Mouse (Mus musculus) left cerebral cortex, adult 18-20 months (tissue): ENCODE measurements around the gene Jarid2. TPM values are rescaled to one million over a fixed set of nuclear protein-coding genes. Genes with fewer than 3 reads are reported as not detected.
"Not testable (repeated sequence)": the region's sequence is repeated elsewhere in the genome, so short reads cannot be mapped to it uniquely, and the experiment has no call there.

Experiments used
- DNase-seq, 2 experiments: peaks; one replicate each; pipeline ENCODE4 v3.0.0; 2021 to 2022; ENCODE audit warnings: low spot score in 2 of 2, mixed read lengths in 1 of 2
- long read RNA-seq, 2 experiments: library from polyadenylated mRNA; stranded (forward); transcript quantifications; one replicate each; pipeline ENCODE4 v2.0.0; 2021
- total RNA-seq, 2 experiments: library from RNA; stranded (reverse); gene quantifications; 2 replicates each; pipeline ENCODE4 v1.2.3; 2021

Gene Jarid2
- total RNA-seq, result 10 to 100 TPM; 29.0 to 33.6 TPM
- long read RNA-seq, experiment 1, full-length matches to known transcripts, result 1 of 9 reads
- long read RNA-seq, experiment 1, partial matches to known transcripts, result 3 of 9 reads
- long read RNA-seq, experiment 1, other reads (novel, unspliced or antisense), result 5 of 9 reads
- long read RNA-seq, experiment 2, partial matches to known transcripts, result 2 of 15 reads
- long read RNA-seq, experiment 2, other reads (novel, unspliced or antisense), result 13 of 15 reads

DNA sequence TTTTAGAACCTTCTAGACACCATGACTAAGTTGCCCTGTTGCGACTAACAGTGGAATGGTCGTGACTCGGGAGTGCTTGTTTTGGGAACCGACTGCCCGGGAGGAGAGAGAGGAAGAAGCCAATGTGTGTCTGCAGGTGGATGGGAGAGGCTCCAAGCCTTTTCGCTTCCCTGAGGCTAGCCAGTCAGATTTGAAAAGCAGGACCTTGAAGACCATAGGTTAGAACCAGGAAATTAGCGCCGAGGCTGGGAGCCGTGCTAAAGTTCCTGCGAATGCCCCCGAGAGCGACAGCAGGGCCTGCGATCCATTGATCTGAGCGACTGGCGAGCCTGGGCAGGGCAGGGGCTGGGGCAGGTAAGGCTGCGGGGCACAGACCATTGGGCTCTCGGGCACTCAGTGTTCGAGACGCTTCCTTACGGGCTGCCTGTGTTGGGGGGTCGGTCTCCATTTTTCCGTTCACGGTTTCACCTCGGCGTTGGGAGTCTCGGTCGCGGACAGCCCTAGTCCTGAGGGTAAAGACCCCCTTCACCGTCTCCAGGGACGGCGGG, at the start of gene Jarid2:
Jarid2 (plus strand) TSS at position 51 of the 548 bp plus-strand sequence.
- DNase-seq, result peak; percentile 12 to 19

DNA sequence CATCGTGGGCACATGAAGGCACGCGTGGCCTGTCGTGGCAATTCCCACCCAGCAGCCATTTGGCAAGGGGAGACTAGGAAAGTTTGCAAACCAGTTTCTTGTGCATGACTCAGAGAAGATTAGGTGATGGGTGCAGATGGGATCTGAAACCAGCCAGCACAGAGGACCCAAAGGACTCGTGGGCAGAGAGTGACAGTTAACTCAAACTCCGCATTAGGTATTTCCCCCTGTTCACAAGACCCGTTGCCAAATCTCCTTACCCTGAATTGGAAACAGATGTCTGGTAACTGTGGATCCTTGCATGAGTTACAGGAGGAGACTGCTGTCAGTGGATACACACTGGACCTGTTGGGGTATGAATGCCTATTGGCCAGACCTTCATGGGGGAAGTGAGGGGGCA, 48.2 kb upstream of the Jarid2 start:
- DNase-seq, result no peak

DNA sequence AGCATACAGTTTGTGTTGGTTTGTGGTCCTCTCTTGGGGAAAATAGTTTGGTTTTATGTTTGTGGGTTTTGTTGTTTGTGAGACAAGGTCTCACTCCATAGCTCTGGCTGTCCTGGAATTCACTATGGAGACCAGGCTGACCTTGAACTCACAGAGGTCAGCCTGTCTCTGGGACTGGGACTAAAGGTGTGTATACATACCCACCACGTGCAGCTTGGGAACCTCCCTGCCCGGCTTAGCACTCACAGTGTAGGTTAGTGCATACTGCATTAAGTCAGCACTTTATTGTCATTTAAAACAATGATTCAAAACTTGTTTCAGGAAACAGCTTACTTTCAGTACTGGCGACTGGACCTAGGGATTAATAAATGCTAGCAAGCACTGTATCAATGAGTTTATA, 41.1 kb upstream of the Jarid2 start:
- DNase-seq, result no peak

DNA sequence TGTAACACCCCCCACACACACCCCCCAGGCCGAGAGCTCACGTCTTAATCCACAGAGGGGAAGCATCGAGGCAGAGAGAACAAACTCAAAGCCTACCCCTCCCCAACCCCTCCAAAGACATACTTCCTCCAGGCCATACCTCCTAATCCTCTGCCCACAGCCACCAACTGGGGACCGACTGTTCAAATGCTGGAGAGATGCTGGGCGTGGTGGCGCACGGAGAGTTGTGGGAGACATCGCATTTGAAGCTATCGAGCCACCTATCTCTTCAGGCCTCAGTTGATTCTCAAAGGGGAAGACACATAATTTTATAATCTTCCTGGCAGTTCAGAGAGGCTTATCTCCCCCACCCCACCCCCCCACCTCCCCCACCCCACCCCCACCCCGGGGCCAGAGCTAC, 31.6 kb upstream of the Jarid2 start:
- no peak for DNase-seq

DNA sequence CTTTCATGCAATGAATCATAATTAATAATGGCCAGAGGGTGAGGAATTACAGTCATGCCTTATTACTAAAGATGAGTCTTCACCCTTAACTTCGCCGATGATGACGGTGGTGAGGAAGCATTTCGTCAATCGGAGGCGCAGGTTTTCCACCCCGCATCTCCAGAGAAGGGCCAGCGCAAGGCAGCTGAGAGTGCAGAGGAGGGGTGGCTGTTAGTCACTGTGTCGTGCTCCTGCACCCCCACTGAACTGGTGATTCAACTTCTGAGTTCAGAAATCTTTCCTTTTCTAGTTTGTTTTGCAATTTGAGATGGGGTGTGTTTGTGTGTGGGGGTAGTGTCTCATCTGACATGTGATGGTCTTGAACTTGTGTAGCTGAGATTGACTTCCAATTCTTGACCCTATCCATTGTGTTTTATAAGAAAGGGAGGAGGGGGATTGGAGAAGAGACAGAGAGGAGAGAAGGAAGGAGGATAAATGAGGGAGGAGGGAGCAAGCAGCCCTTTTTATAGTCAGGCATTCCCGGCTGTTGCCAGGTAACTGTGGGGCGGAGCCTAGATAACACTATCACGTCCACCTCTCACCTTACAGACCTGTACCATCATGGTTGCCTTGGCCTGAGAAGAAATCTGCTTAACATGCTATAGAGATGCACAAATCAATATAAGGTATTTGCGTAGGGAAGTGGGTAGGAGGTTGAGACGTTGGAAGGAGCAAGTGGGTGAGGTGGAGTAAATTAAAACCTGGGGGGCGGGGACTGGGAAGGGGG, 25.1 kb upstream of the Jarid2 start:
- DNase-seq, result peak in 1 of 2 experiments; percentile 5

DNA sequence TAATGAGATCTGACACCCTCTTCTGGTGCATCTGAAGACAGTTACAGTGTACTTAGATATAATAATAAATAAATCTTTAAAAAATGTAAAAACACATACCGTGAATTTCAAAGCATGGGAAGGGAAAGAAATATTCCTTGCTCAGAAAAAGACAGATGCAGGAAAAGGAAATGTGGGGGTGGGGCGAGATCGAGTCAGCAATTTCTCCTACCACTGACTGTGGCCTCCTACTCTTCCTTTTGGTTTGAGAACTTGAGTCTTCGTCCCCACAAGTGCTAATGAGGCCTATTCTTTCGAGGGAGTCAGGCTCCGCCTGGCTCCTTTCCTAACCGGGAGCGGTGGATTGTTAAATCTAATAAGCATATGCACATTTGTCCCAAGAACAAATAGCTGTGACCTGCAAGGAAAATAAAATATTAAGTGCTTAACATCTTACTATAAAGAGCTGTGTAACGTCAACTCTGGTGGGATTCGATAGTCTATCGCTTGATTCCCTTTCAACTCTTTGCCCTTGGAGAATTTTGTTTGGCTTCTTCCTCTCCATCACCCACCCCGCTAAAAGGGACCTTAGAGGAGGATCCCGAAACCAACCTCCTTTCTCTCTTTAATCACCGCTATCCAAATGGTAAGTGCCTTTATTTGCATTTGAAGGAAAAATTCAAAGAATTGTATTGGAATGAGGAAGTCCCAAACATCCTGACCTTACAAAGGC, 24.1 kb upstream of the Jarid2 start:
- peak; percentile 23 to 45 for DNase-seq

DNA sequence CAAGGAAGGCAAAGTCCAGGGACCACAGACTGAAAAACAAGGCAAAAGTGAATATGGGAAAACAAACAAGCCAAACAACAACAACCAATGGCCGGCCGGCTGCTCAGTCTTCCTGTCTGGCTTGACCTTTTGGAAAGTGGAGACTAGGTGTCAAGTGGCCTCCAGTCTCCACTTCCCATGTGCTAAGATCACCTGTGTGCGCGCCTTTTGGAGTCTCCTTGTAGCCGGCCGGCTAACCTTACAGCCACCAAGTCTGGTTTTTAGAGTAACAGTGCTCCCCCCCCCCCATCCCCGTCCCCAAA, 23.6 kb upstream of the Jarid2 start:
- no peak for DNase-seq

DNA sequence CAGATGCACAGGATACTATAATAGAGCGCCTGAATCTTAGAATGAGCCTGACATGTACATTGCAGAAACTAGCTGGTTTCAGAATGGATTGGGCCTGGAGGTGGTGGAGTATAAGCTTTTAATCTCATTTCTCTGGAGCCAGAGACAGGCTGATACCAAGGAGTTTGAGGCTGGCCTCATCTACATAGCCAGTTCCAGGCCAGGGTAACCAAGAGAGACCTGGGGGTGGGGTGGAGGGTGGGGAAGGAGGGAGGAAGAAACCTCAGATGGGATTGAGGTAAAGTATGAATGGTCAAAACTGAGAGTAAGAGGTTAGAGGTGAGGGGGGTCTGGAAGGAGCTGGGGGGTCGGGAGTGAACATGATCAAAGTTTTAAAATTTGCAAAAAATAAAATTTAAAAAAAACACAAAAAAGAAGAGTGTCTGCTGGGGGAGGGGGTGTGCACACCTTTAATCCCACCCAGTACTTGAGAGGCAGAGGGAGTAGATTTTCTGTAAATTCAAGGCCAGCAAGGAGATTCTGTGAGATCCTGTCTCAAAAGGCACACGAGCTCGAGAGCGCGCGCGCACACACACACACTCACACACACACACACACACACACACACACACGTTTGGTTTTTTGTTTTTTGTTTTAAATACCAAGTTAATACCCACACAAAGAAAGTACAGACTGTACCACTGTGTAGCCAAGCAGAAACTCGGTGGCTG, 22.9 kb upstream of the Jarid2 start:
- no peak for DNase-seq

DNA sequence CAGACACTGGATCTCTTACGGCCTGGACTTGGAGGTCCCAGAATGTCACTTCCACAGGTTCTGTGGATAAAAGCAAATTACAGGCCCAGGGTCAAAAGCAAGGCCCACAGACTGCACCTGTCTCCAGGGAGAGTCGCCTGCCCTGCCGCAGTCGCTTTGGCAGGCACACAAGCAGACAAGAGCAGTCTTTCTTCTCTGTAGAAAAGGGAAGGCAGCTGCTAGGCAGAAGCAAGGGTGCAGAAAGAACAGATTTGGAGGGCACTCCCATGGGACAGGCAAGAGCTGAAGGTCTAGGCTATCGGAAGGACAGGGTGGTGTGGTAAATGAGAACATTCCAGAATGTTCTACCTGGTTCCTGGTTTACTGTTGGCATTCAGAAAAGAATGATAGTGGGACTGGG, 22.1 kb upstream of the Jarid2 start:
- DNase-seq, result no peak

DNA sequence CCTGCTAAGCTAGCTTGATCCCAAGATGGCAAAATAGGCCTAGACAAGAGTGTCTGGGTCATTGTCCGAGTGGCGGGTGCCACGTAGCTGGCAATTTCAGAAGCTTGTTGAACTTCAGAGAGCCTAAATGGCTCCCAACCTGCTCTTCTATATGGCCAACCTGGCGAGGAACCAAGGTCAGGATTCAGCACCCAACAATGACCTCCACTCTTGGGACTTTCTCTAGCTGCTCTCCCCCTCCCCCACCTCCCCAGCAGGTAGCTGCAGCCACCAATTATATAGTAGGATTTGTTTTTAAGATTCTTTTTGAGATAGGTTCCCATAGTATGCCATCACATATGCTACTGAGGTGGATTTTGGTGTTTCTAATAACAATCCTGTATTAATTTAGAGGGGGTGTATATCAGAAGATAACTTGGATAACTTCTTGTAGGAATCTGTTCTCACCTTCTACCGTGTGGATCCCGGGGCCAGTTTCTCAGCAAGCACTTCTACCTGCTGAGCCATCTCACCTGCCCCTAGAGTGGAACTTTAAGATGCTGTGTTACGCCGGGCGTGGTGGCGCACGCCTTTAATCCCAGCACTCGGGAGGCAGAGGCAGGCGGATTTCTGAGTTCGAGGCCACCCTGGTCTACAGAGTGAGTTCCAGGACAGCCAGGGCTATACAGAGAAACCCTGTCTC, 20.8 kb upstream of the Jarid2 start:
- no peak for DNase-seq

DNA sequence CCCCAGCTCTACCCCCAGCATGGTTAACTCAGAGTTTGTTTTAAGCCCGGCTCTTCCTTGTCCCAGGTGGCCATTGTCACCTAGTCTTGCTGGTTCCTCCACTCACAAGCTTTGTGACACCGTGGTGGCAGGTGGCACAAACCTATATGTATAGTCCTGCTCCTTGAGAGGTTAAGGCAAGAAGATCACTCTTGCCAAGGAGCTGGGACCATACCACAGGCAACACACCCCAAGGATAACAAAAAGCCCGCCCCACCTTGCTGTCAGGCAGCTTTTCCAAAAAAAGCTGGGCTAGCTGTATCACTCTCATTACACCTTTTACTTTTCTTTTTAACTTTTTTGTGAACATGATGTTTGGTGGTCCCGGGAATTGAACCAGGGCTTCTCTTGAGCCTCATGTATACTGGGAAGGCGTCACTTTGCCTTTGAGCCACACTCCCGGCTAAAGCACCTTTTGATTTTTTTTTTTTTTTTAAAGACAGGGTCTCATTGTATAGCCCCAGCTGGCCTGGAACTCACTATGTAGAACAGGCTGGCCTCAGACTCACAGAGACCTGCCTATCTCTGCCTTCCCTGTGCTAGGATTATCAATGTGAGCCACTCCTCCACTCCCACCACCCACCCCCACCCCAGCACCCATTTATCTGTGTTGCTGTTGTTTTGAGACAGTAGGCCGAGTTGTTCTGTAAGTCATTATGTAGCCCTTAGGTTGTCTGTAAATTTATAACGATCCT, 19.4 kb upstream of the Jarid2 start:
- DNase-seq, result no peak

DNA sequence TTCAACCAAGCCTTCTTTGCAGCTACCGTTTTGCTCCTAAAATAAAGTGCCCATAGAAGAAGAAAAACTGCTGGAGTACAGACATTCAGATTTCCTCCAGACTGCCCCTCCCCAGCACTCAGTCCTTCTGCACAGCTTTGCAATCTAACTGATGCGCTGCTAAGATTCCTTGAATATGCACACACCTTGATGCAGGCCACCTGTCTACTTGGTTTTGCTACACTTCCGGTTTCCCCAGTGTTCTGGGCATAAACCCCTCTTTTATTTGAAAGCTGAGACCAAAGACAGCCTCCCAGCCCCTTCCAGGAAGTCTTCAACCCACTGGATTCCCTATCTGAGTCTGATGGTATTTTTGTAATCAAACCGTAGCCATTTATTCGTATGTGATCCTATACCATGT, 18.2 kb upstream of the Jarid2 start:
- DNase-seq, result no peak

DNA sequence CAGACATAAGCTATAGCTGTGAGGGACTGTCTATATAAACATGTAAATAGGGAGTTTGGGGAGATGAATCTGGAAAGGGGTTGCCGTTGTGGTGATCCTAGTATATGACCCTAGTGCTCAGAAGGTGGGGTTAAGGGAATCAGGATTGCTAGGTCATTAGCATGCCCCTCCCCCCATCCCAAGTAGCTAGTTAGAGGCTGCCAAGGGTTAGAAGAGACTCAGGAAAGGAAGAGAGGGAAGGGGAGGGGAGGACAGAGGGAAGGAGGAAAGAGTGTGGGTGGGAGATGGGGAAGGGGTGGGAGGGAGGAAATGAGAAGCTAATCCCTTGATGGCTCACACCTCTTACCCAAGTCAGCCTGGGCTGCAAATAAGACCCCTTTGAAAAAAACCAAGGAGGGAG, 17.4 kb upstream of the Jarid2 start:
- no peak for DNase-seq

DNA sequence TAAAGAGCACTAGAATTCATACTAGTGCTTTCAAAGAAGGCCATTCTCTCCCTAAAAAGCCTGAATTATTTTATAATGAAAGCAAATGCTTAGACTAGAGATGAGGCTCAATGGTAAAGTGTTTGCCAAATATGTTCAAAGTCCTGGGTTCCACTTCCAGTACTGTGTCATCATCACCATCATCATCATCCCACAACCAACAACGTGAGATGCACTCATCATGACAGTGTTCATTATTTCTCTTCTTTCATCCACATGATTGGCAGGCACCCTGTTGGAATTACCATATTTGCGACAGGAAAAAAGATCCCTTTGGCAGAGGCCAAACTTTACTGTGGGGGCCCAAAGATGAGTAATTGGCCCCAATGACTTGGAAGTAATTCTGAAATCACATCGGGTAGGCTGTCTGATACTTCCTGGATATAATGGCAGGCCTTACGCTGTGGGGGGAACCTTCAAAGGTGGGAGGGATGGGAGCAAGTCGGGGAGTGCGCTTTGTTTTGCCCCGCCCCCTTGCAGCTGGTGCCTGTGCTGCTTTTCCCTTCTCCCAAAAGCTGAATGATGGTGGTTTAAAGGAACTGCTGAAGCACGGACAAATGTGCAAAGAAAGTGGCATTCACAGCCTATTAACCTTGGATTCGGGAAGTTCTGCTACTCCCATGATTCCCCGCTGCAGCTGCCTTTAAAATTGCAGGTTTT, 13.9 kb upstream of the Jarid2 start:
- DNase-seq, result no peak

DNA sequence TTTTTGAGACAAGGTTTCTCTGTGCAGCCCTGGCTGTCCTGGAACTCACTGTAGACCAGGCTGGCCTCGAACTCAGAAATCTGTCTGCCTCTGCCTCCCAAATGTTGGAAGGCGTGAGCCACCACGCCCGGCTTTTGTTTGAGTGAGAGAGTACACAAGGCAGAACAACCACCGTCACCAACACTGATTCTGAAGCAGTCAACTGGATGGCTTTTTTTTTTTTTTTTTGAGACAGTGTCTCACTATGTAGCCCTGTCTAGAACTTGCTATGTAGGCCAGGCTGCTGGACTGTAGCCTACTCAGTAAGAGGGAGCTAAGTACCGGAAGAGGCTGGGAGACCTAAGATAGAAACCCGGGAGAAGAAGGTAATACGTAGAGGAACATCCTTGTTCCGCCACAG, 11.4 kb upstream of the Jarid2 start:
- DNase-seq, result no peak

DNA sequence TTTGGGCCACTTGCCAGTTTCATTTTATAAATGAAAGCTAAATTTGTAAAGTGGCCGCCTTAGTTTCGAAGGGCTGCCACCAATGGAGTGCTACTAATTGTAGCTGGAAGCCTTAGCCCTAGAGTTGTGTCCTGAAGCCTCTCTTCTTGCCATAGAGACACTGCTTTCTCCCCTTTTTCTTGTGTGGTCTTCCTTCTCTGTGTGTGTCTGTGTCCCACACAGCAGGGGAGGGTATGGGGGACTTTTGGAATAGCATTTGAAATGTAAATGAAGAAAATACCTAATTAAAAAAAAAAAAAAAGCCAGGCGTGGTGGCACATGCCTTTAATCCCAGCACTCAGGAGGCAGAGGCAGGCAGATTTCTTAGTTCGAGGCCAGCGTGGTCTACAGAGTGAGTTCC, 10.8 kb upstream of the Jarid2 start:
- not testable (repeated sequence) for DNase-seq

DNA sequence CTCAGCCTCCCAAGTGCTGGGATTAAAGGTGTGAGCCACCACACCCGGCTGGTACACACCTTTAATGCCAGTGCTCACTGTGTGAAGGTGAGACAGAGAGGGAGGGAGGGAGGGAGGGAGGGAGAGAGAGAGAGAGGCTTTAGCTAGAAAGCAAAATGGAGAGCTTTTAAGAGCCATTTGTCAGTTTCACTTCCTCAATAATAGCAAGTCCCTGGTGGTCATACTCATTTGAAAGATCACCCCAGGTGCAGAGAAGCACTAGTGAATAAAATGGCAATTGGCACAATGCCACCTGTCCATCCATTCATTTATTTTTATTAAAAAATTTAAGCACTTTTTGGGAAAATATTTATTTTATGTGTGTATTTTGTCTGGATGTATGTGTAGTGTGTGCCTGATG, 9.2 kb upstream of the Jarid2 start:
- DNase-seq, result no peak

DNA sequence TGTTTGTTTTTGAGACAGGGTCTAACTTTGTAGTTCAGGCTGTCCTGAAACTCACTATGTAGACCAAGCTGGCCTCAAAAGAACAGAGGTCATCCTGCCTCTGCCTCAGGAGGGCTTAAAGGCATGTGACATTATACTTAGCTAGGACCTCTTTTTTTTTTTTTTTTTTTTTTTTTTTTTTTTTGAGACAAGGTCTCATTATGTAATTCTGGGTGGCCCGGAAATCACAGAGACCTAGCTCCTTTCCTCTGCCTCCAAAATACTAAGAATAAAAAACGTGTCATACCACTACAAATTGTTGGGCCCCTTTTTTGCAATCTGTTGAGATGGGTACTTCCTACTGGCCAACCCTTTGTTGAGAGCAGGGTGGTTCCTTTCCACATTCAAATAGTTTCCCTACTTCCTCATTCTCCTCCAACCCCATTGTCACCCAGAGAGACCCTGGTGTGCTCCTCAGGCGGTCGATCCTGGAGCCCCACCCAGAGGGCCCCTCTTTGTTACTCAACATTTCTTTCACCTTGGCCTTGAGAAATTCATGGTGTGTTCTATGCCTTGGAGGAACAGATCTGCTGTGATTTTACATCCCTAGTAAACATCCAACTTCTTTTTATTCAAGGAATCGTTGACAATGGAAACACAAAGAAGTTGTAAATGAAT, 7.3 kb upstream of the Jarid2 start:
- DNase-seq, result no peak

DNA sequence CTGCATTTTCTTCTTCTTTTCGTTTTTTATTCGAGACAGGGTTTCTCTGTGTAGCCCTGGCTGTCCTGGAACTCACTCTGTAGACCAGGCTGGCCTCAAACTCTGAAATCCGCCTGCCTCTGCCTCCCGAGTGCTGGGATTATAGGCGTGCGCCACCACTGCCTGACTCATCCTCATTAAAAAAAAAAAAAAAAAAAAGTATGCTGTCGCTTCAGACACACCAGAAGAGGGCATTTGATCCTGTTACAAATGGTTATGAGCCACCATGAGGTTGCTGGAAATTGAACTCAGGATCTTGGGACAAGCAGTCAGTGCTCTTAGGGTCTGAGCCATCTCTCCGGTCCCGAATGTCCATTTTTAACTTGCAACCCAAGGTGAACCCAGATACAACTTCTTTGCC, 5.8 kb upstream of the Jarid2 start:
- DNase-seq, result not testable (repeated sequence)
